Mouse (Mus musculus) cerebellum, adult 2 months (tissue): ENCODE data around the gene Wdfy4. TPM values are rescaled to one million over a fixed set of nuclear protein-coding genes. Genes with fewer than 3 reads are reported as not detected.

Experiments
- DNase-seq, 2 experiments: peaks; one replicate each; pipeline ENCODE4 v3.0.0; 2021
- H3K27ac ChIP-seq: fragments of 200-500 bp; 2 replicates; pipeline ENCODE4 v1.5.1; 2012; ENCODE audit warnings: low read length, control low read depth, inconsistent platforms; ENCODE audit not compliant: insufficient read depth
- H3K27me3 ChIP-seq: fragments of 200-500 bp; 2 replicates; pipeline ENCODE4 v1.6.1; 2012; ENCODE audit warnings: inconsistent platforms, mild to moderate bottlenecking, low read length, moderate library complexity; ENCODE audit not compliant: control insufficient read depth, insufficient read depth
- H3K4me1 ChIP-seq: fragments of 200-500 bp; 2 replicates; pipeline ENCODE4 v1.6.1; 2011; ENCODE audit warnings: low read length; ENCODE audit not compliant: control insufficient read depth, insufficient read depth
- H3K4me3 ChIP-seq: fragments of 200-500 bp; replicated peaks from 2 replicates; pipeline ENCODE3; 2011; ENCODE audit warnings: mild to moderate bottlenecking, low read depth, low read length, control low read depth; ENCODE audit not compliant: insufficient read depth
- CTCF ChIP-seq: fragments of 200-500 bp; IDR thresholded peaks from 2 replicates; pipeline ENCODE4 v1.5.1; 2011; ENCODE audit warnings: low read depth, mild to moderate bottlenecking, control low read depth, low read length, moderate library complexity, borderline replicate concordance; ENCODE audit not compliant: insufficient read depth
- POLR2A ChIP-seq: fragments of 200-500 bp; IDR thresholded peaks from 2 replicates; pipeline ENCODE4 v1.6.1; 2011; ENCODE audit warnings: low read length, control low read depth, borderline replicate concordance; ENCODE audit not compliant: insufficient read depth
- WGBS: fragments of 180-500 bp; shearing (Covaris S2); methylation state at CpG from one replicate; pipeline ENCODE4 v1.1.7; 2018; 5-methylcytosine and 5-hydroxymethylcytosine counted together
- polyA plus RNA-seq: library from polyadenylated mRNA; depleted of rRNA; stranded (reverse); fragments of >200 nt; gene quantifications from 2 replicates; pipeline ENCODE4 v1.2.3, GENCODE M21; 2012; rRNA removed

Gene Wdfy4
- 0.27 and 0.62 TPM in 2 replicates for polyA plus RNA-seq

GRCm38 (mm10) chr14:33185068-33185800 lies at the start of gene Wdfy4:
Wdfy4 (minus strand) TSS chr14:33185508.
- 92% methylated on average over 11 of the region's 11 CpGs for WGBS
- no peaks in the 10 kb centered on the region for H3K27me3 ChIP-seq
- H3K27ac ChIP-seq = no peak within 1 kb of the TSS
- H3K4me3 ChIP-seq = no peak within 1 kb of the TSS
- TF ChIP-seq CTCF (no peak), POLR2A (no peak)
- DNase-seq = no peak
- H3K4me1 ChIP-seq = no peaks in the 10 kb centered on the region

- no peaks in the 10 kb centered on the region for H3K4me1 ChIP-seq
- no peak overlapping the region for H3K27ac ChIP-seq
- no peak overlapping the region for H3K4me3 ChIP-seq
- TF ChIP-seq CTCF = no peak
- DNase-seq = no peak
- WGBS = 27% methylated on average over 5 of the region's 5 CpGs
- H3K27me3 ChIP-seq = no peaks in the 10 kb centered on the region
Observed at GRCm38 (mm10) chr14:33232048-33232447, 46.7 kb upstream of the Wdfy4 start.

- Histone ChIP-seq H3K4me3 (no peak overlapping the region), H3K4me1 (no peaks in the 10 kb centered on the region), H3K27me3 (no peaks in the 10 kb centered on the region), H3K27ac (no peak overlapping the region)
- WGBS = 82% methylated on average over 3 of the region's 3 CpGs
- no peak for TF ChIP-seq POLR2A
- no peak for TF ChIP-seq CTCF
- DNase-seq = no peak
Observed at GRCm38 (mm10) chr14:33231311-33231710, 46.0 kb upstream of the Wdfy4 start.

- Histone ChIP-seq H3K4me1 (no peaks in the 10 kb centered on the region), H3K4me3 (no peak overlapping the region), H3K27me3 (no peaks in the 10 kb centered on the region), H3K27ac (no peak overlapping the region)
- 95% methylated on average over 4 of the region's 4 CpGs for WGBS
- TF ChIP-seq CTCF (no peak), POLR2A (no peak)
- DNase-seq = no peak
Observed at GRCm38 (mm10) chr14:33230672-33231071, 45.4 kb upstream of the Wdfy4 start.

GRCm38 (mm10) chr14:33225235-33225634 lies 39.9 kb upstream of the Wdfy4 start:
- H3K27ac ChIP-seq = no peak overlapping the region
- H3K4me1 ChIP-seq = no peaks in the 10 kb centered on the region
- no peaks in the 10 kb centered on the region for H3K27me3 ChIP-seq
- no peak overlapping the region for H3K4me3 ChIP-seq
- TF ChIP-seq CTCF (no peak), POLR2A (no peak)
- DNase-seq = no peak
- 83% methylated on average over 4 of the region's 4 CpGs for whole genome bisulfite sequencing

DNA sequence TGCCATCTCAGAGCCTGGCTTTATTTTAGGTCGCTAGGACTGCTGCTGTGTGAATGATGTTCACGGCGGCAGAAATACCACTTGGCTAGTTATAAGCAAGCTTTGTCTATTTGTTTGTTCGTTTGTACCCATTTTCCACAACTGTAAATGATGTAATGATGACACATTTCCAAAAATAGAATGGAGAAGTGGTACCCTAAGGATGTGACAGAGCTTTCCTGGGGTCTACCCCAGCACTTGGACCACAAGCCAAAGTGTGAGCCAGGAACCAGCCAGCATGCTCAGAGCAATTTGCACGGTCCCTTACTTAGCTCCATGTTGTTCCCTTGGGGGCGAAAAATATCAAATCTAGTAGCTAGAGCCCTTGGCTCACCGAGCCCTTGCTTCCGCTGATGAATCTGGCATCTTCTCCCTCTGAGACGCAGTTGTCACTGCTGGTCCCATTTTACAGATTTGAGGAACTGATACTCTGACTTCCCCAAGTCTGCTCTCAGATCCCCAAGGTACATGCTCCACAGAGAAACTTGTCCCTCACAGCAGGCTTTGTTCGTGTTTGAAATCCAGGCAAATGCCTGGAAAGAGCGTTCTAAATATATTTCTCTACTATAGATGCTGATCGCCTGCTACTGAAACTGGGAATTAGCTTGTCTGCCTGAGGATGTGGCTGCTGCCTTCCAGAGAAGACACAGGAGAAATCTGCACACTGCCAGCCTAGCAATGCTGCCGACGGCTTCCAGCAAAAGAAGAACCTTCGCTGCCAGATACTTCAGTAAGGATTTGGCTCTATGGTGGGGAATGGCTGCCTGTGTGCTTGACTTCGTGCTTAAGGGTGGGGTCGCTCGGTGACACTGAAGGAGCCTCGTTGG lies 31.3 kb upstream of the Wdfy4 start:
- H3K4me1 ChIP-seq = no peaks in the 10 kb centered on the region
- WGBS = 62% methylated on average over 19 of the region's 19 CpGs
- no peak for DNase-seq
- H3K4me3 ChIP-seq = no peak overlapping the region
- H3K27me3 ChIP-seq = no peaks in the 10 kb centered on the region
- no peak for TF ChIP-seq POLR2A
- no peak for TF ChIP-seq CTCF
- H3K27ac ChIP-seq = no peak overlapping the region

GRCm38 (mm10) chr14:33215163-33215562 lies 29.9 kb upstream of the Wdfy4 start:
- H3K4me3 ChIP-seq = no peak overlapping the region
- 83% methylated on average over 1 of the region's 1 CpGs for WGBS
- TF ChIP-seq POLR2A (no peak), CTCF (no peak)
- DNase-seq = no peak
- H3K27ac ChIP-seq = no peak overlapping the region
- no peaks in the 10 kb centered on the region for H3K4me1 ChIP-seq
- H3K27me3 ChIP-seq = no peaks in the 10 kb centered on the region

DNA sequence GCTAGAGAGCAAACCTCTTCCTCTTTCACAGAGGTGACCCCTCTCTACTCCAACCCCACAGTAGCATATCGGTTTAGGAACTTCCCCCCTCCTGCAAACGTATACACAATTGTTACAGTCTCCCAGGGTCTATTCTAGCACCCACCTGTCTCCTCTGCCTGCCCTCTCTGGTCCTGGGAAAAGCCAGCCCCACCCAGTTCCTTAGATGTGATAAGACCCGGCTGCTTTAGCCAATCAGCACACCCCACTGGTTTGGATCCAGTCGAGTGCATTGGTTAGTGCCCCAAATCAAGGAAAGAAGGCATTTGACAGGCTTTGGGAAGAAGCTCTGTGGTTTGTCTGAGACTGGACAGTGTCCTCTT lies 29.4 kb upstream of the Wdfy4 start:
- Histone ChIP-seq H3K4me1 (no peaks in the 10 kb centered on the region), H3K27ac (no peak overlapping the region), H3K27me3 (no peaks in the 10 kb centered on the region), H3K4me3 (no peak overlapping the region)
- TF ChIP-seq CTCF (no peak), POLR2A (no peak)
- WGBS = 39% methylated on average over 4 of the region's 4 CpGs
- no peak for DNase-seq
